Mouse (Mus musculus): ENCODE results near the gene Lrmda.

The Lrmda gene

GRCm38 (mm10) chr14:23057228-23057976 is 1037.9 kb downstream of the Lrmda start:
- no peak for DNase-seq (ENCODE audit: low spot score)

- no peak for DNase-seq (ENCODE audit: low spot score)
Measured at GRCm38 (mm10) chr14:23057987-23058386, 1038.5 kb downstream of the Lrmda start.

- DNase-seq (ENCODE audit: low spot score), result no peak
Measured at GRCm38 (mm10) chr14:23078719-23079118, 1059.2 kb downstream of the Lrmda start.

- no peak for DNase-seq (ENCODE audit: low spot score)
Measured at GRCm38 (mm10) chr14:23084241-23084773, 1064.8 kb downstream of the Lrmda start.

- DNase-seq (ENCODE audit: low spot score), result no peak
Measured at GRCm38 (mm10) chr14:23084797-23085196, 1065.3 kb downstream of the Lrmda start.

- no peak for DNase-seq (ENCODE audit: low spot score)
Measured at GRCm38 (mm10) chr14:23093306-23093705, 1073.8 kb downstream of the Lrmda start.

- no peak for DNase-seq (ENCODE audit: low spot score)
Measured at GRCm38 (mm10) chr14:23094546-23095157, 1075.1 kb downstream of the Lrmda start.

- no peak for DNase-seq (ENCODE audit: low spot score)
Measured at GRCm38 (mm10) chr14:23095158-23096016, 1075.9 kb downstream of the Lrmda start.

GRCm38 (mm10) chr14:23096017-23096336 is 1076.5 kb downstream of the Lrmda start:
- no peak for DNase-seq (ENCODE audit: low spot score)

- DNase-seq (ENCODE audit: low spot score), result no peak
Measured at GRCm38 (mm10) chr14:23096405-23096804, 1076.9 kb downstream of the Lrmda start.
